Mouse (Mus musculus) cerebellum, adult 11 months (tissue): ENCODE data around the gene Tas2r120.
"Not testable (repeated sequence)": the region's sequence is repeated elsewhere in the genome, so short reads cannot be mapped to it uniquely, and the experiment has no call there.

ENCODE experiments used
- DNase-seq: peaks from one replicate; pipeline ENCODE4 v3.0.0; 2022

The Tas2r120 gene

DNA sequence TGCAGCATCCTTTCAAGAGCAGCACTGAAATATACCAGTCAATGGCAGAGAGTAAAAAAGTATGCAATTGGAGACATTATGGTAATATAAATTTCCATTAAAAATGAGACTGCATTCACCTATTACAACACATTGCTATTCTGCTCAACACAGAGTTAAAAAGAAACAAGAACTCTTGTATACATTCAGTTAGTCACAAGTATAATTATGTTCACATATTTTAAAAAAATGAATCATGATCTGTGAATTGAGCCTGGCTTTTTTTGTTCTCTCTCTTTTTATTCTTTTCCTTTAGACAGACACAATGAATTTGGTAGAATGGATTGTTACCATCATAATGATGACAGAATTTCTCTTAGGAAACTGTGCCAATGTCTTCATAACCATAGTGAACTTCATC is at the start of gene Tas2r120:
Gene Tas2r120, plus strand, starts transcription at position 301 of the 400 bp plus-strand sequence.
- DNase-seq = no peak

DNA sequence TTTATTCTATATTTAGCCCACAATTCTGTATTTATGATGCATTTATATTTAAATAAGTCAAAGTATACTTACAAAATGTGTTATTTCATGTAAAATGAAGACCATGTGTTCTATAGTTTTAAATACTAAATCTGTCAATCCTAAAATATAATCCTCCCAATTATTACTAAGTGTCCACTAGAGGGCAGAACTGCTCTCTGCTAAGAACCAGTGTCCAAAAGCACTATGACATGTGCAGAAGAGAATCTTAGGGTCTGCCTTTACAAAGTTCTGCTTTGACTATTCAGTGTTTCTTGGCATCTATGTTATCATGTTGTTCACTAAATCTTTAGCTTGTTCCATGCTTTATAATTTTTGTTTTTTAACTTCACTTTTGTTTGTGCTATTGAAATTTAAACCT is 7.4 kb upstream of the Tas2r120 start:
- DNase-seq = no peak

GRCm38 (mm10) chr6:132651426-132651825 is 5.3 kb upstream of the Tas2r120 start, which contains the start of gene A630073D07Rik:
TSS of gene A630073D07Rik (minus strand) at chr6:132651526.
- no peak for DNase-seq

GRCm38 (mm10) chr6:132691596-132691995 is 34.8 kb downstream of the Tas2r120 start:
- DNase-seq = not testable (repeated sequence)

- no peak for DNase-seq
These were observed 44.2 kb downstream of the Tas2r120 start, which contains the start of gene Tas2r121 for GRCm38 (mm10) chr6:132700907-132701306. TSS of gene Tas2r121 (minus strand) at chr6:132701007.
